Mouse (Mus musculus): ENCODE measurements around the gene H13. TPM values are rescaled to one million over a fixed set of nuclear protein-coding genes. Genes with fewer than 3 reads are reported as not detected.

H13 gene
- total RNA-seq (2023): 151 TPM

GRCm38 (mm10) chr2:152669256-152669638, at the start of gene H13:
H13 (plus strand) TSS chr2:152669461.

GRCm38 (mm10) chr2:152622953-152623352, 46.3 kb upstream of the H13 start, which contains the start of gene Defb25:
Defb25 (minus strand) TSS chr2:152623053.

GRCm38 (mm10) chr2:152626774-152627591, 42.3 kb upstream of the H13 start, which contains the start of gene Rem1:
Rem1 (plus strand) TSS chr2:152626951.

GRCm38 (mm10) chr2:152686806-152687267, 17.6 kb downstream of the H13 start, which contains the start of gene Mcts2:
Mcts2 (plus strand) TSS chr2:152687035.

GRCm38 (mm10) chr2:152736090-152736601, 66.9 kb downstream of the H13 start, which contains the start of gene Id1:
Id1 (plus strand) TSS chr2:152736251.

GRCm38 (mm10) chr2:152753944-152754711, 84.9 kb downstream of the H13 start, which contains the start of gene Cox4i2:
Cox4i2 (plus strand) TSS chr2:152754173.

Other genes starting within 250 kb of the H13 start
- not detected for gene Defb23, start 204.8 kb upstream of the H13 start, total RNA-seq (2023)
- gene Defb20, start 192.4 kb upstream of the H13 start, total RNA-seq (2023): not detected
- not detected for gene Defb22, start 179.3 kb upstream of the H13 start, total RNA-seq (2023)
- not detected for gene Defb26, start 157.8 kb upstream of the H13 start, total RNA-seq (2023)
- not detected for gene Defb28, start 151.2 kb upstream of the H13 start, total RNA-seq (2023)
- not detected for gene Defb29, start 129.4 kb upstream of the H13 start, total RNA-seq (2023)
- not detected for gene Gm17416, start 100.1 kb upstream of the H13 start, total RNA-seq (2023)
- gene Defb21, start 96.7 kb upstream of the H13 start, total RNA-seq (2023): not detected
- gene Defb19, start 89.1 kb upstream of the H13 start, total RNA-seq (2023): not detected
- not detected for gene Defb45, start 70.1 kb upstream of the H13 start, total RNA-seq (2023)
- gene Defb36, start 65.1 kb upstream of the H13 start, total RNA-seq (2023): not detected
- not detected for gene Defb25, start 46.4 kb upstream of the H13 start, total RNA-seq (2023)
- not detected for gene Rem1, start 42.5 kb upstream of the H13 start, total RNA-seq (2023)
- gene Mcts2, start 17.6 kb downstream of the H13 start, total RNA-seq (2023): 28.4 TPM
- gene Id1, start 66.8 kb downstream of the H13 start, total RNA-seq (2023): 2.8 TPM
- gene Cox4i2, start 84.7 kb downstream of the H13 start, total RNA-seq (2023): not detected
- gene Bcl2l1, start 162.3 kb downstream of the H13 start, total RNA-seq (2023): 22.7 TPM
- 0.30 TPM for gene Tpx2, start 178.5 kb downstream of the H13 start, total RNA-seq (2023)
- not detected for gene Mylk2, start 241.9 kb downstream of the H13 start, total RNA-seq (2023)

Data from CD4-positive naive resting alpha-beta T cell, adult 57 days (primary cell).